Mouse (Mus musculus): ENCODE measurements around the gene Mri1.
A peak's percentile ranks its signal among the peaks of the same experiment; 100 is the strongest.

The Mri1 gene

GRCm38 (mm10) chr8:84256822-84257610 lies at the start of gene Mri1:
TSS of gene Mri1 (minus strand) at chr8:84257326.
- peak; percentile 71 to 75 for DNase-seq (ENCODE audit: low spot score in 2 of 2)

- no peak for DNase-seq (ENCODE audit: low spot score in 2 of 2)
Measured at GRCm38 (mm10) chr8:84303951-84304350, 46.8 kb upstream of the Mri1 start.

GRCm38 (mm10) chr8:84297029-84297785 lies 40.1 kb upstream of the Mri1 start:
- no peak for DNase-seq (ENCODE audit: low spot score in 2 of 2)

GRCm38 (mm10) chr8:84291688-84292087 lies 34.6 kb upstream of the Mri1 start:
- DNase-seq (ENCODE audit: low spot score in 2 of 2) = peak; percentile 16 to 33

GRCm38 (mm10) chr8:84291086-84291485 lies 34.0 kb upstream of the Mri1 start:
- DNase-seq (ENCODE audit: low spot score in 2 of 2) = no peak

GRCm38 (mm10) chr8:84288892-84289291 lies 31.8 kb upstream of the Mri1 start:
- DNase-seq (ENCODE audit: low spot score in 2 of 2) = no peak

GRCm38 (mm10) chr8:84285665-84286064 lies 28.5 kb upstream of the Mri1 start:
- DNase-seq (ENCODE audit: low spot score in 2 of 2) = peak; percentile 32 to 55

- DNase-seq (ENCODE audit: low spot score in 2 of 2) = no peak
Measured at GRCm38 (mm10) chr8:84284608-84285063, 27.5 kb upstream of the Mri1 start.

GRCm38 (mm10) chr8:84280777-84281176 lies 23.7 kb upstream of the Mri1 start:
- no peak for DNase-seq (ENCODE audit: low spot score in 2 of 2)

GRCm38 (mm10) chr8:84276447-84276846 lies 19.3 kb upstream of the Mri1 start:
- no peak for DNase-seq (ENCODE audit: low spot score in 2 of 2)

- no peak for DNase-seq (ENCODE audit: low spot score in 2 of 2)
Measured at GRCm38 (mm10) chr8:84273968-84274367, 16.8 kb upstream of the Mri1 start.

- DNase-seq (ENCODE audit: low spot score in 2 of 2) = no peak
Measured at GRCm38 (mm10) chr8:84272302-84272701, 15.2 kb upstream of the Mri1 start.

GRCm38 (mm10) chr8:84269950-84270773 lies 13.0 kb upstream of the Mri1 start, which contains the start of gene Ccdc130:
TSS of gene Ccdc130 (minus strand) at chr8:84270380.
- peak; percentile 100 for DNase-seq (ENCODE audit: low spot score in 2 of 2)

- DNase-seq (ENCODE audit: low spot score in 2 of 2) = no peak
Measured at GRCm38 (mm10) chr8:84261098-84261497, 4.0 kb upstream of the Mri1 start.

- DNase-seq (ENCODE audit: low spot score in 2 of 2) = peak; percentile 48 to 49
Measured at GRCm38 (mm10) chr8:84256458-84256821, 686 bp downstream of the Mri1 start.

- no peak for DNase-seq (ENCODE audit: low spot score in 2 of 2)
Measured at GRCm38 (mm10) chr8:84255858-84256257, 1.3 kb downstream of the Mri1 start.

GRCm38 (mm10) chr8:84249257-84250170 lies 7.6 kb downstream of the Mri1 start, which contains the start of gene D8Ertd738e:
TSS of gene D8Ertd738e (minus strand) at chr8:84249719.
- DNase-seq (ENCODE audit: low spot score in 2 of 2) = peak; percentile 83 to 89

GRCm38 (mm10) chr8:84241821-84242220 lies 15.3 kb downstream of the Mri1 start:
- DNase-seq (ENCODE audit: low spot score in 2 of 2) = no peak

GRCm38 (mm10) chr8:84241167-84241566 lies 16.0 kb downstream of the Mri1 start:
- DNase-seq (ENCODE audit: low spot score in 2 of 2) = no peak

- no peak for DNase-seq (ENCODE audit: low spot score in 2 of 2)
Measured at GRCm38 (mm10) chr8:84237542-84238229, 19.4 kb downstream of the Mri1 start.
